Mouse (Mus musculus): ENCODE results near the gene Plekhj1.

Gene Plekhj1

GRCm38 (mm10) chr10:80748609-80749008 lies 49.8 kb downstream of the Plekhj1 start:
- DNase-seq (ENCODE audit: low read depth) = peak; percentile 85

GRCm38 (mm10) chr10:80747410-80747809 lies 51.0 kb downstream of the Plekhj1 start:
- peak; percentile 86 for DNase-seq (ENCODE audit: low read depth)

Data from induced T-regulatory cell, adult 2 months (primary cell).